Mouse (Mus musculus) ES-Bruce4 (cell line): ENCODE data around the gene Adcy6.

Experiments
- CTCF ChIP-seq: IDR thresholded peaks from one replicate; pipeline ENCODE4 v1.8.1; 2011; ENCODE audit warnings: low read depth, low read length
- EP300 ChIP-seq: IDR thresholded peaks from 2 replicates; pipeline ENCODE4 v1.6.1; 2011; ENCODE audit warnings: low read depth, low read length; ENCODE audit not compliant: insufficient read depth

DNA sequence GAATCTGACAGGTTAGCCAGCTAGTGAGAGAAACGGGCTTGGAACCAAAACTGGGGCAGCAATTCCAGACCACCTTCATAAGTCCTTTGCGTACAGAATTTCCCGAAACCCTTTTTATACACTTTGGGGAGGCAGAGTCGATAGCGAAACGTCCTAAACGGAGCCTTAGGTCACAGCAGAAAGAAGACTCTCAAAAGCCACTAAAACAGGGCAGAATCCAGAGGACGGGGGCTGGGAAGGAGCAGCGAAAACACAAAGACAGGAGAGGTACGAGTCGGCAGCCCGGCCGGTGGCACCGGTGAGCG lies 43.0 kb downstream of the Adcy6 start:
- no peak for TF ChIP-seq EP300
- TF ChIP-seq CTCF = no peak
